Mouse (Mus musculus): Measurements from ENCODE around the gene Rack1. TPM values are rescaled to one million over a fixed set of nuclear protein-coding genes. Genes with fewer than 3 reads are reported as not detected.
"Not testable (repeated sequence)": the region's sequence is repeated elsewhere in the genome, so short reads cannot be mapped to it uniquely, and the experiment has no call there.

Rack1 gene
- 343 and 349 TPM in 2 replicates for polyA plus RNA-seq (2015; fragmentation: Nextera tagmentation; extraction: Ambion mirVana)

GRCm38 (mm10) chr11:48799921-48800701 lies at the start of gene Rack1:
Rack1 (plus strand) TSS chr11:48800332.
- WGBS: under 1% methylated on average over 47 of the region's 47 CpGs
- peak; percentile 95 for ATAC-seq
- Histone ChIP-seq H3K4me1 (ENCODE audit: control insufficient read depth, insufficient read depth, low read depth, low read length) (peaks cover 29% of the 10 kb centered on the region), H3K9me3 (ENCODE audit: control insufficient read depth, low read length) (no peaks in the 10 kb centered on the region), H3K27me3 (replicated peaks; ENCODE audit: control insufficient read depth, insufficient read depth, low read length) (no peaks in the 10 kb centered on the region), H3K9ac (ENCODE audit: low read depth, low read length) (peak within 1 kb of the TSS; percentile 80), H3K27ac (ENCODE audit: low read depth, low read length) (peak within 1 kb of the TSS; percentile 96), H3K4me2 (ENCODE audit: low read length) (peak within 1 kb of the TSS; percentile 88), H3K4me3 (ENCODE audit: low read length) (peak within 1 kb of the TSS; percentile 81), H3K36me3 (ENCODE audit: control insufficient read depth, insufficient read depth, low read length) (peaks cover 28% of the 10 kb centered on the region)

DNA sequence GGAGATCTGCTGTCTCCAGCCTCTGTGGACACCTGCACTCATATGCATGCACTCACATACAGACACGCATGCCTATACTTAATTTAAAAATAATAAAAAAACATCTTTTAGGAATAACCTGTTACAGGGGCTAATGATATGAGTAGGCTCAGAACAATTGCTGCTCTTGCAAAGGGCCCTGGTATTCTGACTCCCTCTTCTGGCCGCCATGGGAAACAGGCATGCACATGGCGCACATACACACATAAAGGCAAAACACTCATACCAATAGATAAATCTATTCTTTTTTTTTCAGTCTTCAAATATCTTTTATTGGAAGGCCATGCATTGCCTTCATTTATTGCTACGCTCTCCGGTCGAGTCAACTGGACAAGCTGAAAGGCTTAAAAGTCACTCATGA lies 49.7 kb upstream of the Rack1 start:
- H3K9ac ChIP-seq (ENCODE audit: low read depth, low read length): no peak overlapping the region
- H3K4me2 ChIP-seq (ENCODE audit: low read length): no peak overlapping the region
- no peaks in the 10 kb centered on the region for H3K9me3 ChIP-seq (ENCODE audit: control insufficient read depth, low read length)
- H3K27me3 ChIP-seq (replicated peaks; ENCODE audit: control insufficient read depth, insufficient read depth, low read length): no peaks in the 10 kb centered on the region
- ATAC-seq: no peak
- H3K4me3 ChIP-seq (ENCODE audit: low read length): no peak overlapping the region
- H3K27ac ChIP-seq (ENCODE audit: low read depth, low read length): no peak overlapping the region
- H3K4me1 ChIP-seq (ENCODE audit: control insufficient read depth, insufficient read depth, low read depth, low read length): no peaks in the 10 kb centered on the region
- H3K36me3 ChIP-seq (ENCODE audit: control insufficient read depth, insufficient read depth, low read length): no peaks in the 10 kb centered on the region
- 96% methylated on average over 6 of the region's 6 CpGs for WGBS

GRCm38 (mm10) chr11:48753534-48753933 lies 46.6 kb upstream of the Rack1 start:
- 91% methylated on average over 18 of the region's 18 CpGs for WGBS
- H3K4me3 ChIP-seq (ENCODE audit: low read length); H3K27ac ChIP-seq (ENCODE audit: low read depth, low read length); H3K9me3 ChIP-seq (ENCODE audit: control insufficient read depth, low read length); H3K27me3 ChIP-seq (replicated peaks; ENCODE audit: control insufficient read depth, insufficient read depth, low read length); H3K4me1 ChIP-seq (ENCODE audit: control insufficient read depth, insufficient read depth, low read depth, low read length); ATAC-seq; H3K36me3 ChIP-seq (ENCODE audit: control insufficient read depth, insufficient read depth, low read length); H3K4me2 ChIP-seq (ENCODE audit: low read length); H3K9ac ChIP-seq (ENCODE audit: low read depth, low read length): not testable (repeated sequence)

DNA sequence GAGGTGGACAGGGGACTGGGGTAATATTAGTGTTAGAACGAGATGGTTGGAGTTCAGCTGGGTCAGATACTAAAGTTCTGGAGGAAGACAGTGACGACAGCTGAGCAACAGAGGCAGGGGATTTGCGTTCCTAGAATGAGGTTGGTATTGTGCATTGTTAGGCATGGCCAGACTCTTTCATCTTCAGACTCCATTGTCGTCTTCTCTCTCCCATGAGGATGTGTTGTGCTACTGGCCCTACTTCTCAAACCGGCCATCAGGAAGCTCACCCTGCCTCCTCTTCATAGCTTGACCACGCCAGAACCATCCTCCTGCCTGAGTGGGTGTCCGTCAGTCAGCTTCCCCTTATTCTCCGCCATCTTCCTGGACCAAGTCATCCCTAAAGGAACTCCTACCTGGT lies 41.1 kb upstream of the Rack1 start:
- H3K27me3 ChIP-seq (replicated peaks; ENCODE audit: control insufficient read depth, insufficient read depth, low read length): no peaks in the 10 kb centered on the region
- no peaks in the 10 kb centered on the region for H3K4me1 ChIP-seq (ENCODE audit: control insufficient read depth, insufficient read depth, low read depth, low read length)
- H3K9ac ChIP-seq (ENCODE audit: low read depth, low read length): no peak overlapping the region
- no peak for ATAC-seq
- no peaks in the 10 kb centered on the region for H3K36me3 ChIP-seq (ENCODE audit: control insufficient read depth, insufficient read depth, low read length)
- H3K27ac ChIP-seq (ENCODE audit: low read depth, low read length): no peak overlapping the region
- H3K9me3 ChIP-seq (ENCODE audit: control insufficient read depth, low read length): no peaks in the 10 kb centered on the region
- no peak overlapping the region for H3K4me3 ChIP-seq (ENCODE audit: low read length)
- no peak overlapping the region for H3K4me2 ChIP-seq (ENCODE audit: low read length)
- 87% methylated on average over 8 of the region's 8 CpGs for WGBS

- Histone ChIP-seq H3K36me3 (ENCODE audit: control insufficient read depth, insufficient read depth, low read length) (no peaks in the 10 kb centered on the region), H3K27ac (ENCODE audit: low read depth, low read length) (no peak overlapping the region), H3K4me1 (ENCODE audit: control insufficient read depth, insufficient read depth, low read depth, low read length) (no peaks in the 10 kb centered on the region), H3K9ac (ENCODE audit: low read depth, low read length) (no peak overlapping the region), H3K9me3 (ENCODE audit: control insufficient read depth, low read length) (no peaks in the 10 kb centered on the region), H3K4me3 (ENCODE audit: low read length) (no peak overlapping the region), H3K4me2 (ENCODE audit: low read length) (no peak overlapping the region), H3K27me3 (replicated peaks; ENCODE audit: control insufficient read depth, insufficient read depth, low read length) (no peaks in the 10 kb centered on the region)
- ATAC-seq: no peak
- WGBS: 96% methylated on average over 9 of the region's 9 CpGs
Measured at GRCm38 (mm10) chr11:48764119-48764518, 36.0 kb upstream of the Rack1 start.

- Histone ChIP-seq H3K4me3 (ENCODE audit: low read length) (no peak overlapping the region), H3K27ac (ENCODE audit: low read depth, low read length) (no peak overlapping the region), H3K36me3 (ENCODE audit: control insufficient read depth, insufficient read depth, low read length) (no peaks in the 10 kb centered on the region), H3K27me3 (replicated peaks; ENCODE audit: control insufficient read depth, insufficient read depth, low read length) (no peaks in the 10 kb centered on the region), H3K4me1 (ENCODE audit: control insufficient read depth, insufficient read depth, low read depth, low read length) (no peaks in the 10 kb centered on the region), H3K9ac (ENCODE audit: low read depth, low read length) (no peak overlapping the region), H3K4me2 (ENCODE audit: low read length) (no peak overlapping the region), H3K9me3 (ENCODE audit: control insufficient read depth, low read length) (no peaks in the 10 kb centered on the region)
- WGBS: 86% methylated on average over 14 of the region's 14 CpGs
- no peak for ATAC-seq
Measured at GRCm38 (mm10) chr11:48767195-48767876, 32.8 kb upstream of the Rack1 start.

DNA sequence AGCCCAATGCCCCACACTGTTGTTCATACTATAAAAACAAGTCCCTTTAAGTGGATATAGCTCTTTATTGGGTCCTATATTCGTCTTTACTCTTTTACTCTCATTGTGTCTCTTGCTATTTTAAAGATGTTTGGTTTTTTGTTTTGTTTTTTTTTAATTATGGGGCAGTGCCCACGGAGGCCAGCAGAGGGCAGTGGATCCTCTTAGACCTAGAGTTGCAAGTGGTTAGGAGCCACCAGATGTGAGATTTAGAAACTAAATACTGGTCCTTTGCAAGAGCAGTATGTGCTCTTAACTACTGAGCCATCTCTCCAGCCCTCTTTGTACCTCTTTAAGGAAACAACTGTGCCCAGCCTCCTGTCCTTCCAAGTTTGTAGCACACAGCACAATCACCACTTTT lies 28.4 kb upstream of the Rack1 start:
- Histone ChIP-seq H3K36me3 (ENCODE audit: control insufficient read depth, insufficient read depth, low read length) (no peaks in the 10 kb centered on the region), H3K4me3 (ENCODE audit: low read length) (no peak overlapping the region), H3K27me3 (replicated peaks; ENCODE audit: control insufficient read depth, insufficient read depth, low read length) (0 out of 2 replicates have a peak, but pooled peaks cover 2% of the 10 kb centered on the region), H3K4me1 (ENCODE audit: control insufficient read depth, insufficient read depth, low read depth, low read length) (peaks cover 5% of the 10 kb centered on the region), H3K27ac (ENCODE audit: low read depth, low read length) (no peak overlapping the region), H3K9ac (ENCODE audit: low read depth, low read length) (no peak overlapping the region), H3K9me3 (ENCODE audit: control insufficient read depth, low read length) (no peaks in the 10 kb centered on the region), H3K4me2 (ENCODE audit: low read length) (no peak overlapping the region)
- no peak for ATAC-seq
- 8% methylated on average over 2 of the region's 2 CpGs for WGBS

GRCm38 (mm10) chr11:48774443-48775298 lies 25.5 kb upstream of the Rack1 start:
- ATAC-seq: peak; percentile 71

More at GRCm38 (mm10) chr11:48774443-48775298, 25.5 kb upstream of the Rack1 start:
- peaks cover 5% of the 10 kb centered on the region for H3K4me1 ChIP-seq (ENCODE audit: control insufficient read depth, insufficient read depth, low read depth, low read length)
- H3K4me2 ChIP-seq (ENCODE audit: low read length): peak overlapping the region; percentile 48
- 35% methylated on average over 17 of the region's 17 CpGs for WGBS
- H3K4me3 ChIP-seq (ENCODE audit: low read length): no peak overlapping the region
- 0 out of 2 replicates have a peak, but pooled peaks cover 2% of the 10 kb centered on the region for H3K27me3 ChIP-seq (replicated peaks; ENCODE audit: control insufficient read depth, insufficient read depth, low read length)
- H3K9me3 ChIP-seq (ENCODE audit: control insufficient read depth, low read length): no peaks in the 10 kb centered on the region
- no peak overlapping the region for H3K27ac ChIP-seq (ENCODE audit: low read depth, low read length)
- H3K36me3 ChIP-seq (ENCODE audit: control insufficient read depth, insufficient read depth, low read length): no peaks in the 10 kb centered on the region
- H3K9ac ChIP-seq (ENCODE audit: low read depth, low read length): no peak overlapping the region

All from hindbrain, embryonic 16.5 days (tissue).